Mouse (Mus musculus) testis, postnatal 10 days (tissue): ENCODE measurements around the gene Sdc1.
A peak's percentile ranks its signal among the peaks of the same experiment; 100 is the strongest.

ENCODE experiments used
- DNase-seq: peaks from one replicate; pipeline ENCODE4 v3.0.0; 2021; ENCODE audit warnings: low spot score

Gene Sdc1

DNA sequence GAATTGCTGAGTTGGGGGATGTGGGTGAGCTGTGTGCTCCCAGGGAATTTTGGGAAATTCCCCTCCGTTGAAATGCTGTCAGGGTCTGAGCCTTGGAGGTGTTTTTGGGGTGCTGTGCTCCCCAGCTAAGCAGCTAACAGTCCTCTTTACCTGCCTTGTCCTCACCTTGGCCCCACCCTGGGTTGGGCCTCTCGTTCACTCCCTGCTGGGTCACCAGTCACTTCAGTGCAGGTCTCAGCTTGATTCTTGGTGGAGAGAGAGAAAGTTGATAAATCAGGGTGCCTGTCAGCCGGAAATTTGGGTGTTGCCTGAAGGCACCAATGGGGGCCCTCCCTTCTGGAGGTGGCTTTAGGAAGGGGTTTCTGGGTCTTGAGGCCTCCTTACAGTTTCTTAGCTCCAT is 11.4 kb downstream of the Sdc1 start:
- no peak for DNase-seq

DNA sequence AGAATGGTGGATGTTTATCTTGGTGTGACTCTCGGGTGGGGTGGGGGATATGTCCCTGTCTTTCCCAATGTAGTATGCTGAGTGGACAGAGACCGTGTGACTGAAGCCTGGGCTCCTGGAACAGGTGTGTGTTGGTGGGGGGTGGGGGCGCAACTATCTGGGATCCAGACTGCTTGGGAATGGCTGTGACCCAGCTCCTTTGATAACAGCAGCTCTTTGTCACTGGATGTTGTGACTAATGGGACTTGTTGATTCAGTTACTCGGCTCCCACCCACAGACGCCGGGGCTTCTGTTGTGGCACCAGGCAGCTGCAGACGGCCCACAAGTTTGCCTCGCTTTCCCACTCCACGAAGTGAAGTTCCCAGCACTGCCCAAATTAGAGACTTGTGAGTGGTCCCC is 13.1 kb downstream of the Sdc1 start:
- DNase-seq, result no peak

DNA sequence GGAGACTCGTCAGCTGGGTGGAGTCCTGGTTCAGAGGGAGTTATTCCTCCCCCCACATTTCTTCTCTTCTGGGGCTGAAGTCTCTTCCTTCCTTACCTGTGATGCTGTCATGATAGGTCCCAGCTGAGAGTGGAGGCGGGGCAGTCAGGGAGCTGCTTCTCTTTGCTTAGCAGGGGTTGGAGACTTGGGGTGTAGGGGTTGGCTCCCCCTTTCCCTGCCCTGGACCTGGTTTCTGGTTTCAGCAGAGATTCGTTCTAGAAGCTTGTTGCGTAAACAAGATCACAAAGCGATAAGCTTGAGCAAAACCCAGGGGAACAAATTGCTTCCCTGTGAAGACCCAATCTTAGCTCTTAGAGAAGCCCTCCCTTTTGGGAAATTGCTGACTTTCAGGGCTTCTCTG is 15.4 kb downstream of the Sdc1 start:
- no peak for DNase-seq

DNA sequence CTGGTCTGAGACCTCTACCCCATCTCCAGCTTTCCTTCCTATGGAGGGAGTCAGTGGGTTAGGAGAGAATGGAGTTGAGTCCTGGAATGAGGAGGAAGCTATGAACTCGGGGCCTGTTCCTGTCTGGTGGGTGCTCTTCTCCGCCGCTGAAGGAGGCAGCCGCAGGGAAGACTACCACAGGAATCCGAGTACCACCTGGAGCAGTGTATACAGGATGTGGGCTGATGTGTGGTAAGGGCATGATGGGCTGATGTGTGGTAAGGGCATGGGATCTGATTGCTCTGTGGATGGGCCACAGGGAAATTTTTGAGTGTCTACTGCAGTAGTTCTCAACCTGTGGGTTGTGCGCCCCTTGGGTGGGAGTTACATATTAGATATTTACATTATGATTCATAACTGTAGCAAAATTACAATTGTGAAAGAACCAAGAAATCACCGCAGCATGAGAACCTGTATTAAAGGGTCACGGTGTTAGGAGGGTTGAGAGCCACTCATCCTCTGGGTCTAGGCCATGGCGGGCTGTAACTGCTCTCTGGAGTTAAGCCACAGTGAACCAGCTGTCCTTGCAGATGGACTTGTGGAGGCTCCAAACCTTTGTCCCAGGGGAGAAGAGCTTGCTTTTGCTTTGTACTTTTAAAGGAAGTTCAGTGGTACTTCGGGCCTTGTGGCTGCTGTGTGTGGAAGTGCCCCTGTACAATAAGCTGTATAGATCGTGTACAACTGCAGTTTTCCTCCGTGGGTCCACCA is 16.0 kb downstream of the Sdc1 start:
- DNase-seq, result no peak

DNA sequence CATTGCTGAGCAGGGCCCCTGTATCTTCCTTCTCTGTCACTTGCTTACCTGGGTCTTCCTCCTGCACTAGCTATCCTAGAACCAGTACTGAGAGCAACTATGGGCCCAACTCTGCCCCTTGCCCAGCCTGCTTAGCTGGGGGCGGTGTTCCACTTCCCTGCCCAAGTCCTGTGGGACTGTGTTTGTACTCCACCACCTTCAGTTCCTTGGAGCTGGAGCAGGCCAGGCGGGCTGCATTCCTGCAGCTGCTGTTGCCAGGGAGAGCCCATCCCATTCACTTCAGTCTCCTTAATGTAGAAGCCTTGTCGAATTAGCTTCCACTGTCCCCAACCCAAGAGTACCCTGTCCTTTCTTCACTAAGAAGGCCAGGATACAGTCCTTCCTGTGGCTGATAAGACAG is 17.3 kb downstream of the Sdc1 start:
- no peak for DNase-seq

DNA sequence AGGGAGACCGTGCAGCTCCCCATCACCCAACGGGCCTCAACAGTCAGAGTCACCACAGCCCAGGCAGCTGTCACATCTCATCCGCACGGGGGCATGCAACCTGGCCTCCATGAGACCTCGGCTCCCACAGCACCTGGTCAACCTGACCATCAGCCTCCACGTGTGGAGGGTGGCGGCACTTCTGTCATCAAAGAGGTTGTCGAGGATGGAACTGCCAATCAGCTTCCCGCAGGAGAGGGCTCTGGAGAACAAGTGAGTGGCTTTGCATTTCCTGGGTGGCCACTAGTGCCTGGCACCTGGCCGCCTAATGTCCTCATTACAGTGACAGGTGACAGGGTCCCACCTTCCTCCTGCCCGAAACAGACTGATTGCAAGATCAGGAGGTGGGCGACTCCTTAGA is 19.5 kb downstream of the Sdc1 start:
- no peak for DNase-seq

DNA sequence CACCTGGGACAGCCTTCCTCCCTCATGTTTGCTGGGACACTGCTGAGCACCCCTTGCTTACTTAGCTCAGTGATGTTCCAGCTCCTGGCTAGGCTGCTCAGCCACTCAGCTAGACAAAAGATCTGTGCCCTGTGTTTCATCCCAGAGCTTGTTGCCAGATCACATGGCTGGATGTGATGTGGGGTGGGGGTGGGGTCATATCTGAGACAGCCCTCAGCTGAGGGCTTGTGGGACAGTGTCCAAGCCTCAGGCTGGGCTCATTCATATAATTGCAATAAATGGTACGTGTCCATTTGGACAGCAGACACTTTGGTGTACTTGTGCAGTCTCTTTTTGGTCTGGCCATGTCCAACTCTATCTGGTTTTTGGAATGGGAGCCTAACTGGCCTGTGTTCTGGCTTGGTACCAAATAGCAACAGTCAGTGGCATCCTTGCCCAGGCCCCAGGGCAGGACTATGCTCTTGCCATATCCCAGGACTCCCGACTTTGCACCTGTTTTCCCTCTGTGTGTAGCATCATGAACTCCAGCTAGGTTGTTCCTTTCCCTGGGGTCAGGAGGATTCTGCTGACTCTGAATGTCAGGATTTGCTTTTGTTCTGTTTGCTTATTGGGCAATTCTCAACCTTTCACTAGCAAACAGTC is 22.4 kb downstream of the Sdc1 start:
- DNase-seq, result no peak

DNA sequence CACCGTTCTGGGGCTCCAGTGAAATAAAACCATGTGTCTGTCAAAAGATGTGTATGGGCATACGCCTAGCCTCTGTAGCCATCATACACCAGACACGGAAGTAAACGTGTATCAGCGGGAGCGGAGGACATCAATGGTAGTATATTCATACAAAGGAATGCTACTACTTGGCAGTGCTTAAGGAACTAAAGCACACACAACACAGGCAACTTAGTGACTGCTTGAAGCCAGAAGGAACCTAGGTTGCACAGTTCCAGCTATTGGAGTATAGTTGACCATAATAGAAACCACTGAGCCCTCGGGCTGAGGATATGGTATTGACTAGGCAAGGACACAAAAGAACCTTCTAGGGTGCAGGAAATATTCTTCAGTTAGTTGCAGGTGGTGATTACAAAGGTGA is 26.8 kb downstream of the Sdc1 start:
- no peak for DNase-seq

DNA sequence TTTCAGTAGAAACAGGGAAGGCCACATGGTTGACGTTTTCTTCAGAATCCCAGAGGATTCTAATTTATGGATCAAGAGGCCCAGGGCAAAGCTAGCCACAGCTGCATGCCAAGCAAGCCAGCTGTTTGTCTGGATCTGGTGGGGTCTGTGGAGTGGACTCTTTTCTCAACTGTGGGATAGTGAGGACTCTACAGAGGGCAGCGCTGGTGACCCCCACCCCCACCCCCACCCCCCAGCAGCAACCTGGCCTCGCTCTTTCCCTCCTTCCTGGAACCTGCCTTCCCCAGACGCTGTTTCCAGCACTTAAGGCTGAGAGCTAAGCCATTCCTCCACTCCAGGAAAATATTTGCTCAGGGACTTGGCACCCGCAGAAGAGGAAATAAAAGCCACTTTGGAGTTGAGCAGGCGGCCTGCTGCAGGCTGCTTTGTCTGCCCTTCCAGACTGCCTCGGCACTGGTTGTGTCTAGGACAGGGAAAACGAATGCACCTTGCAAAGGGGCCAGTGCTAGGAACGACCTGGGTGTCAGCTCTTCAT is 27.4 kb downstream of the Sdc1 start:
- DNase-seq, result no peak

DNA sequence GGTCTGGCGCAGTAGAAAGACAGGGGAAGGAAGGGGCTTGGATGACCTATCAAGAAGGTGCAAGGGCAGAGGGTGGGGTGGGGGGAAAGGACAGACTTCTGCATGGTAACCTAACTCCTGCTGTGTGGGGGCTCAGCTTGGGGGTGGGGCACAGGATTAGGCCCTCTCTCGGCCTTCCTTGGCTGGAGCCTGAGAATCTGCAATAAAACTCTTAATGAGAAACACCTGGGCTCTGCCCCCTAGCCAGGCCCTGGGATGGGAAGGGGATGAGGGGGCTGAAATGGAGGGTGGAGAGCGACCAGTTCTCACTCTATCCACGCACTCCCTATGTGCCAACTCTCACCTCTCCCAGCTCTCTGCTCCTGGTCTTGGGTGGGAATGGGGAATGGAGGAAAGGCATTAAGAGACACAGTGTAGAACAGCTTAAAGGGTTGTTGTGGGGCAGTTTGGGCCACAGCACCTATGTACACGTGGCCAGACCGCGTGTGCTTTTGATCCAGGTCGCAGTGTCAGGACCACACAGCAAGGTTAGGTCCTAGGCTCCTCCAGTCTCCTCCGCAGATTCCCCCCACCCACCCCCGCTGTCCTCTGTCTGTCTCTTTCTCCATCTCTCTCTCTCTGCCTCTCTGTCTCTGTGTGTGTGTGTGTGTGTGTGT is 32.4 kb downstream of the Sdc1 start:
- no peak for DNase-seq

DNA sequence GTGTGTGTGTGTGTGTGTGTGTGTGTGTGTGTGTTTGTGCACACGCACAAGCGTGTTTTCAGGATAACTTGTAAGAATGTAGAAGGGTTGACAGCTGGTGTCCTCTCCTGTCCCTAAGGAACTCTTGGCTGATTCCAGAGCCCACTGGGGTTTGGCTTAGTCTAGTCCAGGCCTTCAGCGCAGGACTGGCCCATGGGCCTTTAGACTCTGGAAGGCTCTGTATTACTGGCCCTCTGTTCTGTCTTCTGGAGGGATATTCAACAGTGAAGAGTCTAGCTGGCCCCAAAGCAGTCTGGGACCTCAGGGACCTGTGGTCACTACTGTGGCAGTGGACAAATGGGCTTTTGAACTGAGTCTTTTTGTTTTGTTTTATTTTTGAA is 32.9 kb downstream of the Sdc1 start:
- no peak for DNase-seq

DNA sequence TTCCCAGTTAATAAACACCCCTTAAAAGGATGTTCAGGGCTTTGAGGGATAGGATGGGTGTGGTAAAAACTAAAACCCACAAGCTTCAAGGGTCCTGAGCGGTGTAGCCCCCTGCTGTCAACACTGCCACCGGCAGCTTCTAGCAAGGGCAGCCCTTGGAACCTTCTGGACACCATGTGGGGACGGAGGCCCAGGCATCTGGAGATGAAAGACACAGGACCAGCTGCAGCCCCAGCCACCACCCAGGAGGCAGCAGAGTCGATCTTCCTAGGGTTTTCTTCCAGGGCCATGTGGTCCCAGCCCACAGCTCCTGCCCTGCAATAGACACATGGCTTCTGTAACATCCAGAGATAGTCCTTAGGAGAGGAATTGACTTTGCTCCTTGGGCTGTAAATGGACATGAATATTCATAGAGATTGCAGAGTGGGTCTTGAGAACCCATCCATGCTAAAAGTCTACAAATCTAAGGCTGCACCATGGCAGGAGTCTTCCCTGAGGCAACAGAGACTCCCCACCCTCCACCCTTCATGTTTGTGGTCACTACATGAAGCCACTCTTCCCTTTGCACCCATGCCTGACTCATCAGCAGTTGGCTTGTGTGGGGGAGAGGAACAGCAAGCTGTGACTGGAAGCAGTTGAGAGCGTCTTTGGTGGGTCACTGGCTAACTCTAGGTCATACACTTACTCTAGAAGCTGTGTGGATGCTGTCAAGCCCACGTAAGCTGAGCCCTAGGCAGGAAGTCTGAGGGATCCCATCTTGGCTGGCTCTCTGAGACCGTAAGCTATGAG is 34.0 kb downstream of the Sdc1 start:
- DNase-seq, result no peak

DNA sequence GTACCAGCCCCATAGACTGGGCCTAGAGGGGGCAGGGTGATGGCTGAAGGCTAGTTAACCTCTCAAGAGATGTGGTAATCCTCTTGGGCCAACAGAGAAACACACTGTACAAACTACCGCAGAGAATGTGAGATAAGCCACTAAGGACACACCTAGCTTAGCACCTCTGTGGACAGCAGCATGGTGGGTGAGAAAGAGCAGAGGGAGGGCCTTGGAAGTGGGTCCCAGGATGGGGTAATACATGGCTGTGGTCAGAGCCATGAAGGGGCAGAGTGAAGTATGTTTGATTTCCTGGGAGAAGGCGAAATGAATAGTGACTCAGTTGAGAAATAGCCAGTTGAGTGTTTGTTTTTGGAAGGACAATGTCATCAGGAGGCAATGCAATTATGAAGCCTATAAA is 38.0 kb downstream of the Sdc1 start:
- no peak for DNase-seq

DNA sequence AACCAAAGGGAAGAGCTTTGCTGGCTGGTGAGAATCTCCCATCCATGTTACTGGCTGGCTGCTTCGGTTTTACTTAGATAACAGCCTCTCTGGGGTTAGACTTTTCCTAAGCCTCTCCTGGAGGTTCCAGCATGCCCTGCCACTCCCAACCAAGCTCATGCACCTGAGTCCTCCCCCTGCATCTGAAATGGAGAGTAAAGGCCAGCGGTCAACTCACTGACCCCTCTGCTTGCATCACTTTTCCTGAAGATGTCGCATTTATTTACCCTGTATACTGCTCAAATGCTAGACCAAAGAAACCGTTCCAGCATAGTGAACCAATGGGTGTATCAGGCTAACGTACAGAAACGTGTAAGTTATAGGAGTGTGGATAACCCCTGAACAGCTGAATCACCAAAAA is 38.5 kb downstream of the Sdc1 start:
- no peak for DNase-seq

DNA sequence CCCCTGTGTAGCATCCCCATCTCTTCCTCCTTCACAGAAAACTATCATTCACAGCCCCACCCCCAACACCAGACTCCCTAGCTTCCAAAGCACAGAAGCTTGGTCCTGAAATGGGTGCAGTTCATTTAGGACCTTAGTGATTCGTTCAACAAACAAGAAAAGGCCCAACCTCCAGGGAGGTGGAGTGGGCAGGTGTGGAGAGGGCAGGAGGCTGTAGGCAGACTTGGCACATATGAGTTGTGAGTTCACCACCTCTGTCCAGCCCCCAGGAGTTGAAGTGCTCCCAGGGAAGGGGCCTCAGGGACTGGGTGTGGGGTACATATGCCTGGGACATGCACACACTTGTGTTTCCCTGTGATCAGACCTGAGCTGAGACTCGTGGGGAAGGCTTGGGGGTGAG is 39.8 kb downstream of the Sdc1 start:
- no peak for DNase-seq

DNA sequence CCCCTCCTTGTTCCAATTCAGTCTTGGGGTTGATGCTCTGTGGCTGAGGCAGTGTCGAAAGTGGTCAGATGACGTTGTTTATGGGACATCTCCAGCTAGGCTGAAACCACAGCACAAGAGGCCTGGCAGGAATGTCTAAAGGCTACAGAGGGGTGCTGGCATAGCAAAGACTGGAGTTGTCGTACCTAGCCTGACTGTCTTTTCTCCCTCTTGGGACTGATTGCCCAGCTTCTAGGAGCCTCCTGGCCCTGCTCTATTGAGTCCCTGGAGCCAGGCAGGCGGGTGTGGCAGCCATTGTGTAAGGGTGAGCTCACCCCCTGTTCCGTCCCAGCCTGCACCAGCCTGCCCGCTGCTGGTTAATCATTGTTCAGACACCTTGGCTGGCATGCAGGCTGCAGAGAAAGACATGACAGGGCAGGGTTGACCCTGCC is 40.3 kb downstream of the Sdc1 start:
- no peak for DNase-seq

DNA sequence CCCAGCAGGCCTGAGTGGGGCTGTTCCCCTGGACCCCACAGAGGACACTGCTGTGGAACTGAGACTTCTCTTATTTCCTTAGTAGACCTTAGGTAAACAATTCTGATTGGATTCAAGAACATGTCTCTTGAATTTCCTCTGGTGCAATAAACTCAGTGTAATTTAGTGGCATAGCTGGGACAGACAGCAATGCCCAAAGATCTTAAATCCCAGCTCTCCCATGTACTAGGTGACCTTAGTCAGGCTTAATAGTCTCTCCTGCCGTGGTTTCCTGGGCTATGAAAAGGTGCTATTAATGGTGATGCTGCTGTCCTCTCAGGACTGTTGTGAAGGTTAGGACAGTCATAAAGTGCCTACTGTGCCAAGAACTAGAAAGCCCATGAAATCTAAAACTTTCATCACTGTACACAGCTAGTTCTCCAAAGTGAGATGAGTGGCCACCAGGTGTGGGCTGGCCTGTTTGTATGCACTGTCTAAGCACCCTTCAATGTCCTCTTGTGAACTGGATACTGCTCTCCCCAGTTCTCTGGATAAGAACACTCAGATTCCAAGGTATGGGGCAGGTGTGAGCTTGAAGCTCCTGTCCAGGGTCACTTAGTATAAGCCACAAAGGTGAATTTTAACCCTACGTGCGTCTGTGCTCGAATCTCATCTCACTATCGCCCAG is 40.9 kb downstream of the Sdc1 start:
- no peak for DNase-seq

DNA sequence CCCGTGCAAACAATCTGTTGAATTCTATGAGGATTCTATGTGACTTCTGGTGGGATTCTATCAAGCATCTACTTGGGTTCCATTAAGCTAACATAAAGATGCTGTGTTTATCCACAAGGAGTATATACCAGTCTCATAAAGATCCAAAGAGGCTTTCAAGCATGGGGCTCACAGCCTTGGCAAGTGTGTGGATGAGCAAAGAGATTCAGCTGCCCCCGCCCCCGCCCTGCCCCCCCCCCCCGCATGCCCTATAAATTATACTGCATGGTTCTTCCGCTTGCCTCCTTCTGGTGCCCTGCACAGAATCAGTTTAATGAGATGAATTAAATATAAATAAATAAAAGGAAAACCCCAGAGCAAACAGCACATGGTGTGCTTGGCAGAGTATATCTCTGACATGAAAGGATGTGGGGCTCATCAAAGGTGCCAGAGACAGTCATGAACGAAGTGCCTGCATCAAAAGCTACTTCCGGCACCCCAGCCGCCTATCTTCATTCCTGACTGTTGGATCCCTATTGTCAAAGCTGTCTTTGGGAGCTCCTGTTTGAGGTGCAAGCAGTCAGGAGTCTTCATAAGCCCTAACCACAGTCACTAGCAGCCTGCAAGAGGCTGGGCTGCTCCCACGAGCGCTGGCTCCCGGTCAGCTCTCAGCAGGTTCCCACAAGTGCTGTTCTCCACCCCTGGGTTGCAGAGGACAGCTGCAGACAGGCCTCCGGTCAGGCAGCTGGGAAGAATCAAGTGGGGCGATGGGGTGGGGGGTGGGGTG is 46.5 kb downstream of the Sdc1 start:
- peak; percentile 55 for DNase-seq

DNA sequence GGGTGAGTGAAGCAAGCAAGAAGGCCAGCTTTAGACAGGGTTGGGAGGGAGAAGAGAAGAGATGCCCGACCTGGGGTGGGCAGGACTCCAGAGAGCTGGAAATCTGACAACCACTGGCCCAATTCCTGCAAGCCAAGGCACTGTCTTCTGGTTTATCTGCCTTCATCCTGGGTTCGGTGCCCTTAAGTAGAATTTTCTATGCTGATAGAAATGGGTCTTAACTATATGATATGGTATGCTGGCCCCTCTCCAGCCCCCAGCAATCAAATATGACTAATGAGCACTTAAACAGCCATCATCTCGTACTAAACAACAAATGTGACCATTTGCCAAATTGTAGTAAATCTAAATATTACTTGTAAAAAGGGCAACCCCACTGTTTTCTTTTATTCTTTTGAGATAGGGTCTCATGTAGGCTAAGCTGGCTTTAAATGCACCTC is 47.1 kb downstream of the Sdc1 start:
- DNase-seq, result no peak

DNA sequence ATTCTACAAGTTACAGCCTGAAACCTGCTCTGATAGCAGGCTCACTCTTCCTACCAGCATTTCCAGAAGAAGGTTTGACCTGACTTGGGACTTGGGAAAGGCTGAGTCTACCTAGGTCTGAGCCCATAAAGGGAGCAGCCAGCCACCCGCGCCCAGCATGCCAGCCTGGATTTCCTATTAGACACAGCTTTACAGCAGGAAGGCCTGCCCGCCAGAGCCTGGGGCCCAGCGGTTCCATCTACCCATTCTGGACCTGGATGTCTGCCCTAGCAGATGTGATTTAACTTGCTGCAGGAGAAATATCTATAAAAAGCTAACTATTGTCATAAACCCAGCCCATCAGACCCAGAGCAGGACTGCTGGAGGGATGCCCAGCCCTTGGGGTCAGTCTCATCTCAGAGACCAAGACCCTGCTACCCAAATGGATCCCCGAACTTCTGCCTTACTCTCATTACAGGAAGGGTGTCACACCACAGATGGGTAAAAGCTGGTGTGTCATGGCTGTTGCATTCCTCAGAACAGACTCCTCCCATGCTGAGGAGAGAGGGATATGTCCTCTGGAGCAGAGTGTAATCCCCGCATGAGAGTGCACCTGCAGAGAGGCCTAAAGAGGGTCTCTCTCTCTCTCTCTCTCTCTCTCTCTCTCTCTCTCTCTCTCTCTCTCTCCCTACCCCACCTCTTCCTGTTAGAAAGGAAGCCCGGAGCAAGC is 54.0 kb downstream of the Sdc1 start:
- DNase-seq, result peak; percentile 36
